Mouse (Mus musculus) embryonic facial prominence, embryonic 11.5 days (tissue): ENCODE measurements at regions not wholly inside any gene's neighbourhood (a gene's known extent, or its start where the extent isn't known, plus 50 kb on each side); places are given as distances from the start of the nearest gene placed in this dataset.
A peak's percentile ranks its signal among the peaks of the same experiment; 100 is the strongest.

Source experiments
- ATAC-seq: fragments of 200-750 bp; cut with Nextera tagmentation; replicated peaks from 2 replicates; pipeline ENCODE4 v1.8.0; 2017; ENCODE audit warnings: low read depth; ENCODE audit not compliant: insufficient number of reproducible peaks, low FRiP score, low TSS enrichment
- DNase-seq: peaks from one replicate; pipeline ENCODE4 v3.0.0-alpha.2; 2015; ENCODE audit warnings: low spot score
- H3K27ac ChIP-seq: fragments of 300-500 bp; sonication (generic); replicated peaks from 2 replicates; pipeline ENCODE4 v1.5.1; 2014; ENCODE audit warnings: mild to moderate bottlenecking, low read depth, low read length, control low read depth
- H3K27me3 ChIP-seq: fragments of 300-500 bp; sonication (generic); 2 replicates; pipeline ENCODE4 v1.6.1; 2014; ENCODE audit warnings: mild to moderate bottlenecking, low read length, moderate library complexity, mixed read lengths; ENCODE audit not compliant: control insufficient read depth, insufficient read depth
- H3K36me3 ChIP-seq: fragments of 300-500 bp; sonication (generic); replicated peaks from 2 replicates; pipeline ENCODE4 v1.6.1; 2014; ENCODE audit warnings: low read depth, mild to moderate bottlenecking, low read length, moderate library complexity, mixed read lengths; ENCODE audit not compliant: control insufficient read depth, insufficient read depth
- H3K4me1 ChIP-seq: fragments of 300-500 bp; sonication (generic); 2 replicates; pipeline ENCODE4 v1.6.1; 2014; ENCODE audit warnings: low read length, mixed read lengths; ENCODE audit not compliant: control insufficient read depth, insufficient read depth
- H3K4me2 ChIP-seq: fragments of 300-500 bp; sonication (generic); 2 replicates; pipeline ENCODE4 v1.6.1; 2014; ENCODE audit warnings: low read depth, mild to moderate bottlenecking, control low read depth, low read length, moderate library complexity
- H3K4me3 ChIP-seq: fragments of 300-500 bp; sonication (generic); 2 replicates; pipeline ENCODE4 v1.5.1; 2014; ENCODE audit warnings: low read depth, low read length, control low read depth
- H3K9ac ChIP-seq: fragments of 300-500 bp; sonication (generic); replicated peaks from 2 replicates; pipeline ENCODE4 v1.6.1; 2014; ENCODE audit warnings: mild to moderate bottlenecking, control low read depth, low read length
- H3K9me3 ChIP-seq: fragments of 300-500 bp; sonication (generic); replicated peaks from 2 replicates; pipeline ENCODE4 v1.6.1; 2016; ENCODE audit warnings: mild to moderate bottlenecking, low read length, inconsistent platforms, mixed read lengths; ENCODE audit not compliant: control insufficient read depth
- WGBS: fragments of 180-500 bp; shearing (Covaris S2); extraction: QIAGEN DNeasy Blood & Tissue Kit; methylation state at CpG from one replicate; pipeline ENCODE4 v1.1.7; 2014; 5-methylcytosine and 5-hydroxymethylcytosine counted together

DNA sequence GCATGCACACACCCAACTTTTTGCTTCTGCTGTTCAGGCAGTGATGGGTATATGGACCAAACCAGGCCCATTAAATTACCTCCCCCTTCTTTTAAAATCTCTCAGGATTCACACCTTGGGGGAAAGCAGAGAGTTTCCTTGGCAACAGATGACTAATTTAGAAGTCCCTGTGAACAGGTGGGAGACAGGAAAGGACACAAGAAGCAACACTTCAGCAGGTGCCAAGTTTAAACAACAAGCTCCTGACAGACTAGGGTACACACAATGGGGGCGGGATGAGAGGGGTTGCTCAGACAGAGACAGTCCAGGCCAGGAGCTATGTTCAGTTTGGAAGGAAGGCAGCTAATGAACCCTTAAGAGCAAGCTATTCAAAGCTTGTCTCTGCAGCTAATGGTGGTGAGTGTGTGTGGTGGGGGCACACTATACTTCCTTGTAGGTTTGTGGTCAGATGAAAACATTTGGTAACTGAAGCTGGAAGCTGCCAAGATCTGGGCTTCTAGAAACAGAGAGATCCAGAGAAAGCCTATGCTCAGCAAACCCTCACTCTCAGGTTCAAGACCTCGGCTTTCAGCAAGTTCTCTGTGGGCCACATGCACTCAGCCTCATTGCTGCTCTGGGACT, 283.0 kb upstream of the Tle3 start:
- WGBS = 89% methylated on average over 2 of the region's 2 CpGs
- H3K9me3 ChIP-seq = no peaks in the 10 kb centered on the region
- no peak for ATAC-seq

DNA sequence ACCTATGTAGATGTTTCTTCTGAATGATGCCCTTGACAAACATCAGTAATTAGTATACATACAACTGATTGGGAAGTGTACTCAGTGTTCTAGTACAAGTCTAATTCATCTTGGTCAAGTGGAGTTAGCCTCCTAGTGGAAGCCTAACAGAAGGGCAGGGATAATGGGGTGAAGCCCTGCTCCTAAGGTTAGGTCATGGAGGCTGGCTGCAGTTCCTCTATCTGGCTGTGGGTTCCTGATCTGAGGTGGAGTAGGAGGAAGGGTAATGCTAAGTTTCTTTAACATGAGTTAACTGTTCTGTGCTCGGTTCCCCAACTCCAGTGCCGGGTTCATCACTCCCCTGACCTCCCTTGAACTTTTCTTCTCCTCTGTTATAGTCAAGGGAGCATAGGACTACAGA, 281.1 kb upstream of the Tle3 start:
- H3K9me3 ChIP-seq = no peaks in the 10 kb centered on the region
- H3K9ac ChIP-seq = no peak overlapping the region
- no peak for ATAC-seq
- no peak for DNase-seq
- H3K4me1 ChIP-seq = no peaks in the 10 kb centered on the region
- 92% methylated on average over 2 of the region's 2 CpGs for WGBS
- no peaks in the 10 kb centered on the region for H3K36me3 ChIP-seq
- no peak overlapping the region for H3K4me3 ChIP-seq
- no peaks in the 10 kb centered on the region for H3K27me3 ChIP-seq
- H3K27ac ChIP-seq = no peak overlapping the region
- no peak overlapping the region for H3K4me2 ChIP-seq

More for the DNA sequence above, 283.0 kb upstream of the Tle3 start:
- Histone ChIP-seq H3K36me3 (no peaks in the 10 kb centered on the region), H3K9ac (no peak overlapping the region), H3K4me2 (no peak overlapping the region), H3K27ac (no peak overlapping the region), H3K4me1 (no peaks in the 10 kb centered on the region), H3K4me3 (no peak overlapping the region), H3K27me3 (0 out of 2 replicates have a peak, but pooled peaks cover 2% of the 10 kb centered on the region)
- DNase-seq = no peak

GRCm38 (mm10) chr9:61092834-61093479, 279.2 kb upstream of the Tle3 start:
- DNase-seq (no peak), ATAC-seq (no peak)
- Histone ChIP-seq H3K27me3 (no peaks in the 10 kb centered on the region), H3K4me1 (no peaks in the 10 kb centered on the region), H3K36me3 (no peaks in the 10 kb centered on the region), H3K9me3 (no peaks in the 10 kb centered on the region), H3K4me3 (no peak overlapping the region), H3K27ac (no peak overlapping the region), H3K4me2 (no peak overlapping the region), H3K9ac (no peak overlapping the region)
- WGBS = 82% methylated on average over 13 of the region's 13 CpGs

DNA sequence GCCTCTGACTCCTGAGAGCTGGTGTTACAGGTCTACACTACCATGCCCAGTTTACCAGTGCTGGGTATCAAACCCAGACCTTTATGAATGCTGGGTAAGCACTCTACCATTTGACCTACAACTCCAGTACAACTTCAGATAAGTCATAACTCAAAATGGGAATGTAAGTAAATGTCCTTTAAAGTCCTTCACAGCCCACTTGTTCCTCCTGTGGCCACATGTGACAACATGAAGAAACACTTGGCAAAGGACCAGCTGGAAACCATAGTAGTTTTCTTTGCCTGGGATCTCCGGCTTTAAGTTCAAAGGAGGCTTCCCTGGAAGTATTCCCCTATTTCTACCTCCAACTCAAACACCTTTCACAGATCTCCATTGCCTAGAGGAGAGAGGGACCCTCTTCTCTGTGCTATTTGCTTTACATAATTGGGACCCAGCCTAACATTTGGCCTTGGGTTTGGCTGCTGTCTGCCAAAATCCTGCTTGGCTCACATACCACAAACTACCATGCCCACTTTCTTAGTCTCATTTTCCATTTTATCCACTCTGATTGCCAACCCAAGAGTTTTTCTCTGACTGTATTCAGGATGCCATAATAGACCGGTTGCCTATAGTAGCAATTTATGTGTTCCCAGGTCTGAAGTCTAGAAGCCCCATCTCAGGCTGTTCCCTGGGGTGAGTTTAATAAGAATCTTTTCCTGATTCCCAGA, 276.9 kb upstream of the Tle3 start:
- Histone ChIP-seq H3K4me3 (no peak overlapping the region), H3K9ac (no peak overlapping the region), H3K4me2 (no peak overlapping the region), H3K27me3 (no peaks in the 10 kb centered on the region), H3K9me3 (no peaks in the 10 kb centered on the region), H3K27ac (no peak overlapping the region), H3K4me1 (no peaks in the 10 kb centered on the region), H3K36me3 (no peaks in the 10 kb centered on the region)
- 88% methylated on average over 2 of the region's 2 CpGs for WGBS
- no peak for ATAC-seq
- DNase-seq = no peak

- Histone ChIP-seq H3K9ac (no peak overlapping the region), H3K27ac (no peak overlapping the region), H3K4me1 (no peaks in the 10 kb centered on the region), H3K4me3 (no peak overlapping the region), H3K36me3 (no peaks in the 10 kb centered on the region), H3K9me3 (no peaks in the 10 kb centered on the region), H3K27me3 (no peaks in the 10 kb centered on the region), H3K4me2 (no peak overlapping the region)
- ATAC-seq (0 out of 2 replicates have a peak, but pooled peaks have one; percentile 44), DNase-seq (no peak)
- 44% methylated on average over 7 of the region's 7 CpGs for WGBS
These were observed 270.3 kb upstream of the Tle3 start for GRCm38 (mm10) chr9:61101741-61102450.

GRCm38 (mm10) chr9:61102451-61103358, 269.5 kb upstream of the Tle3 start:
- H3K9ac ChIP-seq = no peak overlapping the region
- no peak overlapping the region for H3K27ac ChIP-seq
- no peaks in the 10 kb centered on the region for H3K36me3 ChIP-seq
- no peak overlapping the region for H3K4me3 ChIP-seq
- WGBS = 44% methylated on average over 24 of the region's 24 CpGs
- ATAC-seq (0 out of 2 replicates have a peak, but pooled peaks have one; percentile 62), DNase-seq (peak; percentile 79)
- no peaks in the 10 kb centered on the region for H3K27me3 ChIP-seq
- no peaks in the 10 kb centered on the region for H3K9me3 ChIP-seq
- no peak overlapping the region for H3K4me2 ChIP-seq
- H3K4me1 ChIP-seq = no peaks in the 10 kb centered on the region

GRCm38 (mm10) chr9:61105550-61106280, 266.5 kb upstream of the Tle3 start:
- Histone ChIP-seq H3K9me3 (no peaks in the 10 kb centered on the region), H3K4me1 (no peaks in the 10 kb centered on the region), H3K4me2 (no peak overlapping the region), H3K36me3 (no peaks in the 10 kb centered on the region), H3K4me3 (no peak overlapping the region), H3K9ac (no peak overlapping the region), H3K27ac (no peak overlapping the region), H3K27me3 (no peaks in the 10 kb centered on the region)
- DNase-seq (no peak), ATAC-seq (no peak)
- whole genome bisulfite sequencing = 74% methylated on average over 15 of the region's 15 CpGs
